Comparison of ENCODE assay signal across 11 mouse cellular contexts in genomic region chr6:45584467-45585094, GRCm38 (mm10).
A peak's percentile ranks its signal among the peaks of the same experiment; 100 is the strongest.
DNase-seq lines count a peak whose midpoint lies in the region; ATAC-seq lines count a peak whose summit lies in the region.
"Had no signal": no experiment of that assay in that cellular context is flagged by ENCODE, and none has a peak within 500 bp of the region (broad histone marks: within the 10 kb centered on the region; RNA-seq: fewer than 3 reads in every experiment).

No protein-coding gene starts in this region.

- no peak overlapping the region for H3K27ac ChIP-seq in hindbrain, embryonic 13.5 days
- H3K27ac ChIP-seq: hindbrain, embryonic 14.5 days had no signal

- H3K4me2 ChIP-seq in hindbrain, embryonic 13.5 days = no peak overlapping the region
- H3K4me2 ChIP-seq: hindbrain, embryonic 14.5 days had no signal

- ATAC-seq in hindbrain, embryonic 13.5 days (ENCODE audit: low FRiP score) = no peak

- no peak overlapping the region for H3K4me3 ChIP-seq in hindbrain, embryonic 13.5 days

- H3K9me3 ChIP-seq in hindbrain, embryonic 13.5 days = no peaks in the 10 kb centered on the region

- intact Hi-C loops in heart, postnatal 10 days (cut with DNase I) = no loop called here

- 76% methylated on average over 6 of the region's 6 CpGs for WGBS in hindbrain, embryonic 13.5 days

- no peaks in the 10 kb centered on the region for H3K27me3 ChIP-seq in hindbrain, embryonic 13.5 days
- H3K27me3 ChIP-seq: CH12.LX had no signal

- DNase-seq in heart, postnatal 10 days = peak; percentile 0 to 15
- no peak for DNase-seq in heart, adult 11 months
- peak; percentile 12 for DNase-seq in right cerebral cortex, adult 18-20 months
- no peak for DNase-seq in right cerebral cortex, postnatal 36 days (ENCODE audit: low spot score in 2 of 2)
- peak; percentile 70 for DNase-seq in cerebellum, adult 8-10 months
- peak; percentile 27 for DNase-seq in telencephalon, adult 2 months (ENCODE audit: low read depth, low spot score)
- no peak for DNase-seq in spleen, postnatal 10 days (ENCODE audit: low spot score in 2 of 2)
- DNase-seq: thymus, adult 2 months had no signal

- no peak overlapping the region for H3K9ac ChIP-seq in hindbrain, embryonic 13.5 days
- H3K9ac ChIP-seq: hindbrain, embryonic 14.5 days had no signal

- H3K4me1 ChIP-seq in hindbrain, embryonic 13.5 days (replicated peaks) = no peaks in the 10 kb centered on the region

- no peaks in the 10 kb centered on the region for H3K36me3 ChIP-seq in hindbrain, embryonic 13.5 days

Comparison
In these comparisons a context has a peak if more than half of its experiments do, and no peak if none do; other contexts are left out.
1. DNase-seq: peak in heart, postnatal 10 days (2 of 2), right cerebral cortex, adult 18-20 months (single experiment), cerebellum, adult 8-10 months (single experiment) and telencephalon, adult 2 months (single experiment); none in heart, adult 11 months (single experiment), right cerebral cortex, postnatal 36 days (0 of 2) and spleen, postnatal 10 days (0 of 2).